Mouse (Mus musculus): Measurements from ENCODE around the gene Lcp2. TPM values are rescaled to one million over a fixed set of nuclear protein-coding genes. Genes with fewer than 3 reads are reported as not detected.
"Not testable (repeated sequence)": the region's sequence is repeated elsewhere in the genome, so short reads cannot be mapped to it uniquely, and the experiment has no call there.

Lcp2 gene
- polyA plus RNA-seq, 1 experiment from 2014 or later, result 4.2 TPM

- no peaks in the 10 kb centered on the region for H3K9me3 ChIP-seq (ENCODE audit: control insufficient read depth, low read length)
- no peak overlapping the region for H3K9ac ChIP-seq (ENCODE audit: low read length)
- H3K36me3 ChIP-seq (ENCODE audit: control insufficient read depth, insufficient read depth, low read length), result no peaks in the 10 kb centered on the region
- no peak overlapping the region for H3K4me2 ChIP-seq (ENCODE audit: low read depth, low read length)
- no peaks in the 10 kb centered on the region for H3K4me1 ChIP-seq (replicated peaks; ENCODE audit: control insufficient read depth, insufficient read depth, low read length)
- WGBS, result 6% methylated on average over 2 of the region's 2 CpGs
- no peaks in the 10 kb centered on the region for H3K27me3 ChIP-seq (ENCODE audit: control insufficient read depth, insufficient read depth, low read depth, low read length)
- no peak overlapping the region for H3K4me3 ChIP-seq (ENCODE audit: low read length)
- ATAC-seq (ENCODE audit: low read depth), result 0 out of 2 replicates have a peak, but pooled peaks have one; percentile 31
- no peak overlapping the region for H3K27ac ChIP-seq (ENCODE audit: low read length)
Observed at GRCm38 (mm10) chr11:34123147-34123546, 76.4 kb downstream of the Lcp2 start.

GRCm38 (mm10) chr11:34124852-34125251 lies 78.1 kb downstream of the Lcp2 start:
- Histone ChIP-seq H3K27me3 (ENCODE audit: control insufficient read depth, insufficient read depth, low read depth, low read length) (no peaks in the 10 kb centered on the region), H3K4me2 (ENCODE audit: low read depth, low read length) (no peak overlapping the region), H3K4me1 (replicated peaks; ENCODE audit: control insufficient read depth, insufficient read depth, low read length) (no peaks in the 10 kb centered on the region), H3K27ac (ENCODE audit: low read length) (no peak overlapping the region), H3K4me3 (ENCODE audit: low read length) (no peak overlapping the region), H3K9ac (ENCODE audit: low read length) (no peak overlapping the region), H3K36me3 (ENCODE audit: control insufficient read depth, insufficient read depth, low read length) (no peaks in the 10 kb centered on the region), H3K9me3 (ENCODE audit: control insufficient read depth, low read length) (no peaks in the 10 kb centered on the region)
- ATAC-seq (ENCODE audit: low read depth), result no peak
- WGBS, result 35% methylated on average over 7 of the region's 7 CpGs

GRCm38 (mm10) chr11:34125727-34126126 lies 79.0 kb downstream of the Lcp2 start:
- not testable (repeated sequence) for H3K27me3 ChIP-seq (ENCODE audit: control insufficient read depth, insufficient read depth, low read depth, low read length); H3K27ac ChIP-seq (ENCODE audit: low read length); H3K9ac ChIP-seq (ENCODE audit: low read length); H3K4me1 ChIP-seq (replicated peaks; ENCODE audit: control insufficient read depth, insufficient read depth, low read length); H3K4me3 ChIP-seq (ENCODE audit: low read length); ATAC-seq (ENCODE audit: low read depth); H3K36me3 ChIP-seq (ENCODE audit: control insufficient read depth, insufficient read depth, low read length); H3K9me3 ChIP-seq (ENCODE audit: control insufficient read depth, low read length); H3K4me2 ChIP-seq (ENCODE audit: low read depth, low read length)
- WGBS, result 75% methylated on average over 3 of the region's 3 CpGs

- Histone ChIP-seq H3K4me1 (replicated peaks; ENCODE audit: control insufficient read depth, insufficient read depth, low read length) (no peaks in the 10 kb centered on the region), H3K27me3 (ENCODE audit: control insufficient read depth, insufficient read depth, low read depth, low read length) (no peaks in the 10 kb centered on the region), H3K4me2 (ENCODE audit: low read depth, low read length) (no peak overlapping the region), H3K9ac (ENCODE audit: low read length) (no peak overlapping the region), H3K27ac (ENCODE audit: low read length) (no peak overlapping the region), H3K36me3 (ENCODE audit: control insufficient read depth, insufficient read depth, low read length) (no peaks in the 10 kb centered on the region), H3K4me3 (ENCODE audit: low read length) (no peak overlapping the region), H3K9me3 (ENCODE audit: control insufficient read depth, low read length) (no peaks in the 10 kb centered on the region)
- ATAC-seq (ENCODE audit: low read depth), result no peak
- 69% methylated on average over 2 of the region's 2 CpGs for WGBS
Observed at GRCm38 (mm10) chr11:34128412-34128811, 81.7 kb downstream of the Lcp2 start.

DNA sequence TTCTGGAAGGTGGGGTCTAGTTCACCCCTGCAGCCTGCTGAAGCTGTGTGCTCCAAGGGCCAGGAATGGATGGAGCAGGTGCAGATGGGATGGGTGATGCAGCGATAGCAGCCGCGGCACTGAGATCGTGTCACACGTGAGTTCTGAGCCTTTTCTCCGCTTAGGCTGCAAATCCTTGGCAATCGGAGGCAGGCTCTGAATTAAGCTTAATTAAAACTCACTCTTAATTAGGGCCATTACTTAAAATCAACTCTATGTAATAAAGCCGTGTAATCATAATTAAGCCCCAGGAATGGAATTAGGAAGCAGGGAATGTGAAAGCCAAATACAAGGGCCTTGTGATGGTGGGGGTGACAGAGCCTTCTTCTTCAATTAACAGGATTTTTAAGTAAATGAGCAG lies 92.6 kb downstream of the Lcp2 start:
- H3K9me3 ChIP-seq (ENCODE audit: control insufficient read depth, low read length), result no peaks in the 10 kb centered on the region
- no peak overlapping the region for H3K4me2 ChIP-seq (ENCODE audit: low read depth, low read length)
- WGBS, result 89% methylated on average over 8 of the region's 8 CpGs
- no peaks in the 10 kb centered on the region for H3K27me3 ChIP-seq (ENCODE audit: control insufficient read depth, insufficient read depth, low read depth, low read length)
- no peaks in the 10 kb centered on the region for H3K4me1 ChIP-seq (replicated peaks; ENCODE audit: control insufficient read depth, insufficient read depth, low read length)
- no peak overlapping the region for H3K9ac ChIP-seq (ENCODE audit: low read length)
- H3K27ac ChIP-seq (ENCODE audit: low read length), result no peak overlapping the region
- no peak overlapping the region for H3K4me3 ChIP-seq (ENCODE audit: low read length)
- no peaks in the 10 kb centered on the region for H3K36me3 ChIP-seq (ENCODE audit: control insufficient read depth, insufficient read depth, low read length)
- ATAC-seq (ENCODE audit: low read depth), result no peak

Other genes starting within 250 kb of the Lcp2 start
- gene Kcnmb1, start 83.9 kb upstream of the Lcp2 start, polyA plus RNA-seq (2015; fragmentation: Nextera tagmentation; extraction: Ambion mirVana), result 1.3 and 1.5 TPM in 2 replicates
- gene Kcnip1, start 53.8 kb upstream of the Lcp2 start, polyA plus RNA-seq (2015; fragmentation: Nextera tagmentation; extraction: Ambion mirVana), result 0.68 and 0.75 TPM in 2 replicates
- not detected in 2 replicates for gene 4930469K13Rik, start 51.6 kb downstream of the Lcp2 start, polyA plus RNA-seq (2015; fragmentation: Nextera tagmentation; extraction: Ambion mirVana)
- gene Foxi1, start 161.2 kb downstream of the Lcp2 start, polyA plus RNA-seq (2015; fragmentation: Nextera tagmentation; extraction: Ambion mirVana), result not detected in 2 replicates

Data from lung, embryonic 16.5 days (tissue).